Mouse (Mus musculus): ENCODE results near the gene Pros1. TPM values are rescaled to one million over a fixed set of nuclear protein-coding genes. Genes with fewer than 3 reads are reported as not detected.

The Pros1 gene
- total and polyA plus RNA-seq, 2 experiments from 2014 or later = 16.2 to 16.4 TPM

DNA sequence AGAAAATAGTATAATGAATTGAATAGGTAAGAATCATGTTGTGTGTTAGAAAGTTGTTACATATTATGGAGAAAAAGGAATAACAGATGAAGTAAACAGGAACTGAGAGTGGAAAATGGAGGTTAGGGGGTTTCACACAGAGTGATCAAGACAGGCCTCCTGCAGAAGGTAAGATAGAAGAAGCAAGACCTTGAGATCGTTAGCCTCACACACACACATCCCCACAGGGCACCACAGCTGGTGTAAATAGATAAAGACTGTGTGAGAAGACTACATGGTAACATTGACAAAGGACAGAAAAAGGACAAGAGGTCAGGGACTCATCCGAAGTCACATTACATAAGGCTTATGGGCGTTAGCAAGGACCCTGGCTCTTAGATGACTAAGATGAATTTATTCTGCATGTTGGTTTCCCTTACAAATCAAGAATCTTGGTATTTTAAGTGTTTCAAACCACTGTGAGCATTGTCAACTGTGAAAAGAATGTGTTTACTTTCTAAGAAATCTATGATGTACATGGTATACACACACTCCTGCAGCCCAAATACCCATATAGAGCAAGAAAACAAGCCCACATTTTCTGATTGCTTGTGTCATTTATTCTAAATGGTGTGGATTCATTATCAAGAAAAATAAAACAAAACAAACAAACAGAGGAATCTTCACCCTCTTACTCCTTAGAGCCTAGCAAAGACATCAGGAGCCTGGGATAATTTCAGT lies 19.9 kb upstream of the Pros1 start:
- H3K27ac ChIP-seq (ENCODE audit: low read depth) = no peak overlapping the region
- no peak for ATAC-seq (ENCODE audit: insufficient read depth, low read depth)

DNA sequence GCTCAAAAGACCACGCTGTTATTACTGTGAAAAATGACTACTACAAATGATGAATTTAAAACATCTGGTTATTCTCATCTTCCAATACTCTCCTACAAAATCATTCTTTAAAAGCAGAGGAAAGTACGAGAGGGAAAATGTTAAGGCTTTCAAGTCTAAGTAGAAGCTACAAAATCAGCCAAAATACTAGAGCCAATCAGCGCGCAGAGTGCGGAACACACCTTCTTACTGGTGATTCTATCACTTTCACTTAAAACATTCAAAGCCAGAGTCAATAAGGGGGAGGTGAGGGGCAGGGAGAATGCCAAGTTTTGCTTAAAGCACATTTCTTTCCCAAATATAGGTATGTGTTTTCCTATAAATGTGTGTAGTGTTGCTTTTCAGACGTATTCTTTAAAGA lies 8.8 kb upstream of the Pros1 start:
- ATAC-seq (ENCODE audit: insufficient read depth, low read depth) (no peak), DNase-seq (ENCODE audit: low spot score) (no peak)
- Histone ChIP-seq H3K9me3 (replicated peaks; ENCODE audit: control insufficient read depth, low read length) (no peaks in the 10 kb centered on the region), H3K4me2 (ENCODE audit: low read depth, low read length) (no peak overlapping the region), H3K27me3 (ENCODE audit: control insufficient read depth, insufficient read depth, low read length) (no peaks in the 10 kb centered on the region), H3K36me3 (replicated peaks; ENCODE audit: control insufficient read depth, insufficient read depth, low read length) (no peaks in the 10 kb centered on the region), H3K9ac (replicated peaks; ENCODE audit: low read depth, low read length) (no peak overlapping the region), H3K4me3 (ENCODE audit: low read depth, low read length) (no peak overlapping the region), H3K27ac (ENCODE audit: low read depth) (no peak overlapping the region), H3K4me1 (ENCODE audit: control insufficient read depth, insufficient read depth) (no peaks in the 10 kb centered on the region)
- TF ChIP-seq EP300 (IDR thresholded peaks at IDR 0.05; ENCODE audit: low read depth) = no peak
- no peak for TF ChIP-seq CTCF (IDR thresholded peaks at IDR 0.05; ENCODE audit: low read depth)
- WGBS = 79% methylated on average over 6 of the region's 6 CpGs

More for the DNA sequence above, 19.9 kb upstream of the Pros1 start:
- Histone ChIP-seq H3K4me2 (ENCODE audit: low read depth, low read length) (no peak overlapping the region), H3K4me3 (ENCODE audit: low read depth, low read length) (no peak overlapping the region), H3K9ac (replicated peaks; ENCODE audit: low read depth, low read length) (no peak overlapping the region), H3K36me3 (replicated peaks; ENCODE audit: control insufficient read depth, insufficient read depth, low read length) (no peaks in the 10 kb centered on the region), H3K27me3 (ENCODE audit: control insufficient read depth, insufficient read depth, low read length) (no peaks in the 10 kb centered on the region), H3K9me3 (replicated peaks; ENCODE audit: control insufficient read depth, low read length) (no peaks in the 10 kb centered on the region), H3K4me1 (ENCODE audit: control insufficient read depth, insufficient read depth) (no peaks in the 10 kb centered on the region)
- 43% methylated on average over 3 of the region's 3 CpGs for WGBS
- TF ChIP-seq EP300 (IDR thresholded peaks at IDR 0.05; ENCODE audit: low read depth) (no peak), CTCF (IDR thresholded peaks at IDR 0.05; ENCODE audit: low read depth) (no peak)
- no peak for DNase-seq (ENCODE audit: low spot score)

DNA sequence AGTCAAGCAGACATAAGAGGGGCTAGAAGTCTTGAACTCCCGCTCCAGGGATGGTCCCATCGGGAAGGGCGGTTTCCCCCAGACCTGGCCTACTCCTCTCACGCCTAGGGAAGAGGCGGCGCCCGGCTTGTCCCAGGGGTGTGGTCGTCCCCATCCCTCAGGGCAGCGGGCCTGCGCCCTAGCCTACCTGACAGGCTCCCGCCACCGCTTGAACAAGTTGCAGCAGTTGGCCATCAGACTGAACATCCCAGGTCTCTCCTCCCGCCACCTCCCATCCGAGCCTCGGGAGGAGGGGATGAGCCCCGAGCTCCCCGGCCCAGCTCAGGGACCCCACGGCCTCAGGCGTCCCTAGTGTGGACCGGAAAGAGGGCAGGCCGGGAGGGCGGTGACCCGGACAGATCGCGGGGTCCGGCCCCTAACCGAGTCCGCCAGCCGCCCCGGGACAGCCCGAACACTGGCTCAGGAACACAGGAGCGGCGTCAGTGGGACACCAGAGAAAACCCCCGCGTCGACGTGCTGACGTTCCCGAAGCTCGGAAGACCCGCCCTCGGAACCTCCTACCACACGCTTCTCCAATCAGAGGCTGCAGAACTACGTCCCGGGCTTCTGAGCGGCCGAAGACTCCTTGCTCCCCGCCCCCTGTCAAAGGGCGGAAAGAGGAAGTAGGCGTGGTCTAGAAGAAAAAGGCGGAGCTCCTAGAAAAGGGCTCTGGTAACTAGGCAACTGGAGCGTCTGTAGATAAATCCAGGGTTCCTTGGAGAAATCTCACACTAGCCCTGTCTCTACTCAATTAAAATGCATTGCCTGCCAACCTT lies 7.4 kb upstream of the Pros1 start, which contains the start of gene Arl13b:
Gene Arl13b (minus strand): TSS at position 543 of the 815 bp plus-strand sequence.
- Histone ChIP-seq H3K4me3 (ENCODE audit: low read depth, low read length) (peak within 1 kb of the TSS; percentile 96), H3K9ac (replicated peaks; ENCODE audit: low read depth, low read length) (peak within 1 kb of the TSS; percentile 79), H3K27ac (ENCODE audit: low read depth) (peak within 1 kb of the TSS; percentile 78), H3K27me3 (ENCODE audit: control insufficient read depth, insufficient read depth, low read length) (no peaks in the 10 kb centered on the region), H3K4me1 (ENCODE audit: control insufficient read depth, insufficient read depth) (no peaks in the 10 kb centered on the region), H3K36me3 (replicated peaks; ENCODE audit: control insufficient read depth, insufficient read depth, low read length) (no peaks in the 10 kb centered on the region), H3K9me3 (replicated peaks; ENCODE audit: control insufficient read depth, low read length) (no peaks in the 10 kb centered on the region), H3K4me2 (ENCODE audit: low read depth, low read length) (peak within 1 kb of the TSS; percentile 92)
- DNase-seq (ENCODE audit: low spot score) = peak; percentile 98
- WGBS = under 1% methylated on average over 51 of the region's 52 CpGs
- peak; percentile 100 for ATAC-seq (ENCODE audit: insufficient read depth, low read depth)
- TF ChIP-seq CTCF (IDR thresholded peaks at IDR 0.05; ENCODE audit: low read depth) (no peak), EP300 (IDR thresholded peaks at IDR 0.05; ENCODE audit: low read depth) (no peak)

DNA sequence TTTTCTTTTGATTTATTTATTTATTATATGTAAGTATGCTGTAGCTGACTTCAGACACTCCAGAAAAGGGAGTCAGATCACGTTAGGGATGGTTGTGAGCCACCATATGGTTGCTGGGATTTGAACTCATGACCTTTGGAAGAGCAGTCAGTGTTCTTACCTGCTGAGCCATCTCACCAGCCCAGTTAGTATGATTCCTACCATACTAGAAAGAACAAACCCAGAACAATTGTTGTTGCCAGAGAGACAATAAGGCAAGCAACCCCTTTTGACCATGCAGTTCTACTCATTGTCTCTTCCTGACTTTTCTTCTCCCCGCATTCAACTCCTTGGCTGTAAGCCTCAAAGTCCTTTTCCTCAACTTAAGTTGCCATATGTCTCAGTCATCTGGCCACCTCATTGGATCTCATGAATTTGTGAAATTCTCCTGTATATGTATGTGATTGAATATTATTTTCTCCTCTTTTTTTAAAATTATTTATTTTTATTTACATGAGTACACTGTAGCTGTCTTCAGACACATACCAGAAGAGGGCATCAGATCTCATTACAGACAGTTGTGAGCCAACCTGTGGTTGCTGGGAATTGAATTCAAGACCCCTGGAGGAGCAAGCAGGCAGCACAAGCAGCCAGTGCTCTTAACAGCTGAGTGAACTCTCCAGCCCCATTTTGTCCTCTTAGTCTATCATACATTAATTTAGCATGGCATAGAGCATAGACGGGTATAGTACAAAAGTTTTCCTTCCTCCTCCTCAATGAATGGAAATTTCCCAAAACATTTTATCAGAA lies 1.4 kb upstream of the Pros1 start:
- Histone ChIP-seq H3K36me3 (replicated peaks; ENCODE audit: control insufficient read depth, insufficient read depth, low read length) (no peaks in the 10 kb centered on the region), H3K9ac (replicated peaks; ENCODE audit: low read depth, low read length) (no peak overlapping the region), H3K9me3 (replicated peaks; ENCODE audit: control insufficient read depth, low read length) (no peaks in the 10 kb centered on the region), H3K4me2 (ENCODE audit: low read depth, low read length) (no peak overlapping the region), H3K27me3 (ENCODE audit: control insufficient read depth, insufficient read depth, low read length) (no peaks in the 10 kb centered on the region), H3K4me1 (ENCODE audit: control insufficient read depth, insufficient read depth) (no peaks in the 10 kb centered on the region), H3K27ac (ENCODE audit: low read depth) (no peak overlapping the region), H3K4me3 (ENCODE audit: low read depth, low read length) (no peak overlapping the region)
- no peak for TF ChIP-seq EP300 (IDR thresholded peaks at IDR 0.05; ENCODE audit: low read depth)
- no peak for TF ChIP-seq CTCF (IDR thresholded peaks at IDR 0.05; ENCODE audit: low read depth)
- DNase-seq (ENCODE audit: low spot score) (no peak), ATAC-seq (ENCODE audit: insufficient read depth, low read depth) (no peak)
- WGBS = 79% methylated on average over 3 of the region's 3 CpGs

DNA sequence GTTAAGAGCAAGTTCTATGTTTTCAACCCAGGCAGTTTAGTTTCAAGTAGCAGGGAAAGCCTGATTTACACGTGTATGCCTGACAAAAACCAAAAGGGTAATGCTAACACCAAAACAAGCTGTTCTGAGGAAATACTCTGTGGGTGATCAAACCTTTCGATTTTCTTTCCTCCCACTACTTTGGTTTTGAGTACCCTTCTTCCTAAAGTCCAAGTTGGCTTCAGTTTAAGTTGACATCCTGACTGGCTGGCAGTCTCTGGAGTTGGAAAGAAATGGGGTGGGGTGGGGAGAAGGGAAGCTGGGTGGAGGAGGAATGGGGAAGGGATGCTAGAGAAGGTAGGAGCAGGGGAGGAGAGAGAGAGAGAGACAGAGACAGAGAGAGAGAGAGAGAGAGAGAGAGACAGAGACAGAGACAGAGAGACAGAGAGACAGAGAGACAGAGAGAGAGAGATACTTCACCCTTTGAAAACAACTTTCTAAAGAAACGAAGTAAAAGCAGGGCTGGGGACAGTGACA lies 438 bp upstream of the Pros1 start:
- Histone ChIP-seq H3K27ac (ENCODE audit: low read depth) (peak overlapping the region; percentile 73), H3K36me3 (replicated peaks; ENCODE audit: control insufficient read depth, insufficient read depth, low read length) (no peaks in the 10 kb centered on the region), H3K4me2 (ENCODE audit: low read depth, low read length) (peak overlapping the region; percentile 76), H3K4me3 (ENCODE audit: low read depth, low read length) (peak overlapping the region; percentile 62), H3K27me3 (ENCODE audit: control insufficient read depth, insufficient read depth, low read length) (no peaks in the 10 kb centered on the region), H3K9ac (replicated peaks; ENCODE audit: low read depth, low read length) (peak overlapping the region; percentile 84), H3K9me3 (replicated peaks; ENCODE audit: control insufficient read depth, low read length) (no peaks in the 10 kb centered on the region), H3K4me1 (ENCODE audit: control insufficient read depth, insufficient read depth) (no peaks in the 10 kb centered on the region)
- ATAC-seq (ENCODE audit: insufficient read depth, low read depth) (peak; percentile 29; the same call in 1 of the 2 replicates), DNase-seq (ENCODE audit: low spot score) (no peak)
- WGBS = 20% methylated on average over 3 of the region's 3 CpGs
- TF ChIP-seq CTCF (IDR thresholded peaks at IDR 0.05; ENCODE audit: low read depth) (no peak), EP300 (IDR thresholded peaks at IDR 0.05; ENCODE audit: low read depth) (no peak)

Measured in heart, postnatal 0 days (tissue).